Mouse (Mus musculus): ENCODE measurements around the gene Pdlim4.
"Not testable (repeated sequence)": the region's sequence is repeated elsewhere in the genome, so short reads cannot be mapped to it uniquely, and the experiment has no call there.

Gene Pdlim4

GRCm38 (mm10) chr11:54062086-54062752 is 6.6 kb downstream of the Pdlim4 start:
- DNase-seq (ENCODE audit: low spot score in 2 of 2): no peak

GRCm38 (mm10) chr11:54060316-54060715 is 8.5 kb downstream of the Pdlim4 start:
- no peak for DNase-seq (ENCODE audit: low spot score in 2 of 2)

- DNase-seq (ENCODE audit: low spot score in 2 of 2): no peak
These were observed 9.3 kb downstream of the Pdlim4 start for GRCm38 (mm10) chr11:54059526-54059925.

DNA sequence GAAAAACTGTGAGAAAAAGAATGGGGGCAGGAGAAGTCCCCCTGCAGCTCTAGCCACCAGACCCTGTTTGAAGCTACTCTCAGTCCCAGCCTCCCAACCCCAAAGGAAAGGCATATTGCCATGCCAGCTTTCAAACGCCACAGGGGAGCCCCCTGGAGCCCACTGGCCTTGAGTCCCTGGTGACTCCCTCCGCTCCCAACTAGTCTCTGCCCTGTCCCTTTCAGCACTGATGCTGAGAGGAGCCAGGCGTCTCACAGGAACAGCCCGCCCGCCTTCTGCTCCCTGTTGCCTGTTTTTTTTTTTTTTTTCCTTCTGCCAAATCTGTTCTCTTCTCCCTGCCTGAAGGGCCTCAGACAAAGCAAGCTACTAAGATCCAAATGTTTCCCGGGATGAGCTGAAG is 10.2 kb downstream of the Pdlim4 start:
- no peak for DNase-seq (ENCODE audit: low spot score in 2 of 2)

GRCm38 (mm10) chr11:54058056-54058617 is 10.7 kb downstream of the Pdlim4 start:
- no peak for DNase-seq (ENCODE audit: low spot score in 2 of 2)

- no peak for DNase-seq (ENCODE audit: low spot score in 2 of 2)
These were observed 11.4 kb downstream of the Pdlim4 start for GRCm38 (mm10) chr11:54057428-54057827.

DNA sequence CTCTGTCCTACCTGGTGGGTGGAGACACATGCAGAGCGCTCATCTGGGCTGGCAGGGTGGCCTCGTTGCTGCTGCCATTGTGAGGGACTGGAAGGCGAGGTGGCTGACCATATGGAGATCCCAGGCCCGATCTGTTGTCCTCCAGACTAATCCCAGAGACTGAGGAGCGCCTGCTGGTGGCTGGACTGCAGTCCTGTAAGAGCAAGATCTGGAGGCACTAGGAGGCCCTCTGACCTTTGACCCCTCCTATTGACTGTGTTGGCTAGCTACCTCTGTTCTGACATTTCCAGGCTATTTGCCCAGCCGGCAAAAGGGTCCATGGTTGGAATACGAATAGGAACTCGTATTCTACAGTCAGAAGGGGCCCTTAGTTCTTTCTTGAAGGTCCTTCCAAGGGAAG is 12.7 kb downstream of the Pdlim4 start:
- no peak for DNase-seq (ENCODE audit: low spot score in 2 of 2)

DNA sequence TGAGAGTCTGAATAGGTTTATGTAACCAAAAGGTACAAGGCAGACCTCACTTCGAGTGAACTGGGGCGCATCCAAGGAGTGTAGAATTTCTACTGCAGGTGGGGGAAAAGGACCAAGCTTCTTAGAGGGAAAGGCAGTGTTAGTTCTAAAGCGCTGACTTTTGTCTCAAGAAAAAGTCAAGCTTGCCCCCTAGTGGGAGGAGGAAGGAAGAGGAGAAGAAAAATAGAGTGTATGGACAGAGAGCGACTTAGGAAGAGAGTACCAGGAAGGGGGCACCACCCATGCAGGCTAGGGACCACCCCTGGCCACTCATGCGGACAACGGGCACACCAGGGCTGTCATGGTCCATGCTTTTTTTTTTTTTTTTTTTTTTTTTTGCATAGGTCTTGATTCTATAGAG is 14.6 kb downstream of the Pdlim4 start:
- no peak for DNase-seq (ENCODE audit: low spot score in 2 of 2)

DNA sequence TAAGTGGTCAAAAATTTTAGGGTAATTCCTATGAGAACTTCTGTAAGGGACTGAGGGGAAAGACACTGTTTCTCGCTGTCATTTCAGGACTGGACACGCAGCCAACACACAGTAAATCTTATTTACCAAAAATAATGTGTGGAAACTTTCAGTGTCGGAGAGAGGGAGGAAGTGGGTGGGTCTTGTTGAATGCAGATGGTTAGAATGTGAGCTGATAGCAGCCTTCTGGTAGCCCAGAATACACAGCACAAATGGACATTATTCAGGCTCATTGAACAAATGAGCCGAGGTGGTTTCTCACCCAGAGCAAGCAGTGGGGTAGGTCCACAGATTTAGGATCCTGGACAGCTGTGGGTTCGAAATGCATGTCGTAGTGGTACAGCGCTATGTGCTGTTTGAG is 15.7 kb downstream of the Pdlim4 start:
- no peak for DNase-seq (ENCODE audit: low spot score in 2 of 2)

- no peak for DNase-seq (ENCODE audit: low spot score in 2 of 2)
These were observed 16.7 kb downstream of the Pdlim4 start for GRCm38 (mm10) chr11:54052128-54052527.

GRCm38 (mm10) chr11:54051161-54051560 is 17.7 kb downstream of the Pdlim4 start:
- DNase-seq (ENCODE audit: low spot score in 2 of 2): no peak

DNA sequence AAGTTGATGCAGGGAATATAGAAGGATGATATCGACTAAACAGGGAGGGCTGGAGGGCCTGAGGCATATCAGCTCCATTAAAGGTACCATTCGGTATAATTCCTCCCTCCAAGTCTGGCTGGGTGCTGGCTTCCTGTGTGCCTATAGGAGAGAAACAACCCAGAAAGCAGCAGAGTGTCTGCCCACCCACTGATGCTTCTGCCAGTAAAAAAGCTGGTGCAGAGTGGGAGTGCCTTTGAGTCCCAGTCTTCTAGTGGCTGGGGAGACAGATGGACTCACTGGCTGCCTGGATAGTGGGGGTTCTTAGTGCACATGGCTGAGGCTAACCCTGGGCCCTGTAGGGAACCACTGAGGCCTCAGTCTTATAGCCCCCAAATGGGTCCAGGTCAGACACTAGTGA is 18.6 kb downstream of the Pdlim4 start:
- DNase-seq (ENCODE audit: low spot score in 2 of 2): no peak

- DNase-seq (ENCODE audit: low spot score in 2 of 2): no peak
These were observed 28.1 kb downstream of the Pdlim4 start for GRCm38 (mm10) chr11:54040676-54041075.

- DNase-seq (ENCODE audit: low spot score in 2 of 2): not testable (repeated sequence)
These were observed 35.9 kb downstream of the Pdlim4 start for GRCm38 (mm10) chr11:54032872-54033271.

- DNase-seq (ENCODE audit: low spot score in 2 of 2): no peak
These were observed 39.8 kb downstream of the Pdlim4 start for GRCm38 (mm10) chr11:54028997-54029396.

GRCm38 (mm10) chr11:54028044-54028951 is 40.5 kb downstream of the Pdlim4 start, which contains the start of gene Slc22a4:
Slc22a4 (minus strand) TSS chr11:54028090.
- peak; percentile 12 to 17 for DNase-seq (ENCODE audit: low spot score in 2 of 2)

- no peak for DNase-seq (ENCODE audit: low spot score in 2 of 2)
These were observed 41.4 kb downstream of the Pdlim4 start for GRCm38 (mm10) chr11:54027131-54028043.

DNA sequence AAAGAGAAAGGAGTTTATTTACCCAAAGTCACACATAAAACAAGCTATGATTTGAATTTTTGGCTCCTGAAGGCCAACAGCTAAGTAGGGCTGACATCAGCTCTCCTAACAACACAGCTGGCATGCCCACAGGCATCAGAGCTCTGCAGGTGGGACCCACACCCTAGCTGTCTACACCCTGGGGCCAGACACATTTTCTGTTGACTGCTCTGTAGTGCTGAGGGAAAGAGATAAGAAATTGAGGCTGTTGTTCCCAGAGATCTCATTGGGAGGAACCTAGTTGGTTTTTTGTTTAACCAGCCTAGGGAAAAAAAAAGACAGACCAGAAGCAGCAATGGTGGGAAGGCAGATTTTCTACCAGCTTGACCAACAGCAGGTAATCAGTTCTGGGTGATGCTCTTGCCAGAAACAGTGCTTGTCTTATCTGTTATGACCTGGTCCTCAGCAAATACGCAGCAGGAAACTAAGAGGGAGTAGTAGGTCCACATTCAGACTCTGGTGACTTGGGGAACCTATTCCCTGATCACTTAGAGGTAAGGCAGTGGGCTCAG is 42.2 kb downstream of the Pdlim4 start:
- no peak for DNase-seq (ENCODE audit: low spot score in 2 of 2)

- no peak for DNase-seq (ENCODE audit: low spot score in 2 of 2)
These were observed 47.3 kb downstream of the Pdlim4 start for GRCm38 (mm10) chr11:54021396-54022093.

DNA sequence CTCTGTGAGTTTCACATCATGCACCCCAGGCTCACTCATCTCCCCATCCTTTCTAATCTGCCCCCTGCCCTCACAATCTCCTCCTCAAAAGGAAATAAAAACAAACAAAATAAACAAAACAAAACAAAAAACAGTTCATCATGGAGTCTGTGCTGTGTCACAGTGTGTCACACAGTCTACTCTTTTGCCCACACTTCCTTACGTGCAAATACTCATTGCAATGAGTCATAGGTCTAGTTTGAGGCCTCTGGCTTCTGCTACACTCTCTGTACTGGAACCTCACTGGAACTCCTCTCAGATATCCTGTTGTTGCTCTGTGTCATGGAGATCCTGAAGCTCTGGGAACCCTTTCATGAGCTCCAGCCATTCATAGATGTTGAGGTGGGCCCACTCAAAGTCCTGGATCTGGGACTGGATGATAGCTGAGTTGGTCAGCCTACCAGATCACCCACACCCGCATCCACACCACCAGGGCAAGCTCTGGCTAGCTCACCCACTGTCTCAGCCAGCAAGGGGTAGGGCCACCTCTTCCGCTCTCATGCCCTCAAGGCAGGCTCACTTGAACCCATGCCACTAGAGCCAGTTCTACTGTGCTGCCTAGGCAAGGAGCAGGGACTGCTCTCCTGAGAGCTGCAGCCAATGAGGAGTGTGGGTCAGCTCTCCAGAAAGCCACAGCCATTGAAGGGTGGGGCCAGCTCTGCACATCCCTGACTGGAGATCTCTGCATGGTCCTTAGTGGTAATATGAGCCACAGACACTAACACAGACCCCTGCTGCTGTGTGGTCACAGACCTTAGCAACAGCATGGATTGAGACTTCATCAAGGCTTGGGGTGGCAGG is 49.7 kb downstream of the Pdlim4 start:
- DNase-seq (ENCODE audit: low spot score in 2 of 2): no peak
